Mouse (Mus musculus) neural tube, embryonic 15.5 days (tissue): ENCODE data around the gene Pmm1. TPM values are rescaled to one million over a fixed set of nuclear protein-coding genes. Genes with fewer than 3 reads are reported as not detected.

Experiments used
- ATAC-seq: fragments of 200-750 bp; cut with Nextera tagmentation; 2 replicates; pipeline ENCODE4 v1.8.0; 2017; ENCODE audit warnings: mild to moderate bottlenecking, moderate TSS enrichment, moderate library complexity; ENCODE audit not compliant: low FRiP score
- H3K27ac ChIP-seq: fragments of 300-500 bp; sonication (generic); replicated peaks from 2 replicates; pipeline ENCODE4 v1.5.1; 2015; ENCODE audit warnings: mild to moderate bottlenecking, inconsistent platforms
- H3K27me3 ChIP-seq: fragments of 300-500 bp; sonication (generic); replicated peaks from 2 replicates; pipeline ENCODE4 v1.6.1; 2015; ENCODE audit warnings: inconsistent platforms
- H3K36me3 ChIP-seq: fragments of 300-500 bp; sonication (generic); 2 replicates; pipeline ENCODE4 v1.6.1; 2015; ENCODE audit warnings: inconsistent platforms
- H3K4me1 ChIP-seq: fragments of 300-500 bp; sonication (generic); 2 replicates; pipeline ENCODE4 v1.6.1; 2015; ENCODE audit warnings: inconsistent platforms
- H3K4me2 ChIP-seq: fragments of 300-500 bp; sonication (generic); 2 replicates; pipeline ENCODE4 v1.6.1; 2015; ENCODE audit warnings: inconsistent platforms, mild to moderate bottlenecking, moderate library complexity
- H3K4me3 ChIP-seq: fragments of 300-500 bp; sonication (generic); replicated peaks from 2 replicates; pipeline ENCODE4 v1.5.1; 2015; ENCODE audit warnings: mild to moderate bottlenecking, inconsistent platforms
- H3K9ac ChIP-seq: fragments of 300-500 bp; sonication (generic); replicated peaks from 2 replicates; pipeline ENCODE4 v1.6.1; 2015; ENCODE audit warnings: mild to moderate bottlenecking, inconsistent platforms
- H3K9me3 ChIP-seq: fragments of 300-500 bp; sonication (generic); replicated peaks from 2 replicates; pipeline ENCODE4 v1.6.1; 2016; ENCODE audit warnings: inconsistent platforms
- WGBS: fragments of 180-500 bp; shearing (Covaris S2); methylation state at CpG from one replicate; pipeline ENCODE4 v1.1.7; 2015; ENCODE audit warnings: mixed read lengths; 5-methylcytosine and 5-hydroxymethylcytosine counted together
- polyA plus RNA-seq: library from polyadenylated mRNA; unstranded; fragments of >200 nt; fragmentation: Nextera tagmentation; extraction: Ambion mirVana; gene quantifications from 2 replicates; pipeline ENCODE4 v1.2.1, GENCODE M21; 2015

Pmm1 gene
- polyA plus RNA-seq, 1 experiment from 2014 or later: 111 TPM

DNA sequence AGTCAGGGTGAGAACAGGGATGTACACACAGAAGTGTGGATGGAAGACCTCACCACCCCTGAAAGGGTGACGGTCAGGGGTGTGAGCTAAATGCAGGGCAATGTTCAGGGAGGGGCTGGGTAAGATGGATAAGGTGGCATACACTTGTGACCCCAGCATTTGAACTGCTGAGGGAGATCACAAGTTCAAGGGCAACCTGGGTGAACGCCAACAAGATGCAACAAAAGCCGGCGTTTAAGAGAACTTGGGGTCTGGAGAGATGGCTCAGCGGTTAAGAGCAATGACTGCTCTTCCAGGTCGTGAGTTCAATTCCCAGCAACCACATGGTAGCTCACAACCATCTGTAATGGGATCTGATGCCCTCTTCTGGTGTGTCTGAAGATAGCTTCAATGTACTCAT, 6.0 kb downstream of the Pmm1 start:
- H3K4me2 ChIP-seq: no peak overlapping the region
- no peak overlapping the region for H3K27ac ChIP-seq
- no peak for ATAC-seq
- H3K9ac ChIP-seq: no peak overlapping the region
- H3K9me3 ChIP-seq: no peaks in the 10 kb centered on the region
- peaks cover 53% of the 10 kb centered on the region for H3K36me3 ChIP-seq
- peaks cover 9% of the 10 kb centered on the region for H3K4me1 ChIP-seq
- no peaks in the 10 kb centered on the region for H3K27me3 ChIP-seq
- WGBS: 95% methylated on average over 6 of the region's 6 CpGs
- H3K4me3 ChIP-seq: no peak overlapping the region

DNA sequence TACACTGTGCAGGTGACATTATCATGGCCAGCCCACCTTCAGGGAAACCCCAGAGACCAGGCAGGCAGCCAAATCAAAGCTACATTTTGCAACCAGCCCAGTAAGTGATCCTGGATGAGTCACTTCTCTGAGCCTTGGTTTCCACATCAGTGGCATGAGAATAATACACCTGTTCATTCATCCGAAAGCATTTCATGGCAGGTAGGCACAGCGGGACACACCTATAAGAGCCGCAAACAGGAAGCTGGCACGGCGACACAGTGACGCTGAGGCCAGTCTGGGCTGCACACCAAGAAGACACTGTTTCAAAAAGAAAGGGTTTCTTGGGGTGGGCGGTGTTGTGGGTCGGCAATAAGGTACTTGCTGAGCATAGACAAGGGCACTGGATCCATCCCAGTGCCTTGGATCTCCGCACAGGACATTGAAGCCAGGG, 6.6 kb downstream of the Pmm1 start:
- no peak for ATAC-seq
- Histone ChIP-seq H3K9ac (no peak overlapping the region), H3K36me3 (peaks cover 58% of the 10 kb centered on the region), H3K4me3 (no peak overlapping the region), H3K9me3 (no peaks in the 10 kb centered on the region), H3K27ac (no peak overlapping the region), H3K4me1 (peaks cover 4% of the 10 kb centered on the region), H3K4me2 (no peak overlapping the region), H3K27me3 (no peaks in the 10 kb centered on the region)
- 96% methylated on average over 9 of the region's 9 CpGs for WGBS

DNA sequence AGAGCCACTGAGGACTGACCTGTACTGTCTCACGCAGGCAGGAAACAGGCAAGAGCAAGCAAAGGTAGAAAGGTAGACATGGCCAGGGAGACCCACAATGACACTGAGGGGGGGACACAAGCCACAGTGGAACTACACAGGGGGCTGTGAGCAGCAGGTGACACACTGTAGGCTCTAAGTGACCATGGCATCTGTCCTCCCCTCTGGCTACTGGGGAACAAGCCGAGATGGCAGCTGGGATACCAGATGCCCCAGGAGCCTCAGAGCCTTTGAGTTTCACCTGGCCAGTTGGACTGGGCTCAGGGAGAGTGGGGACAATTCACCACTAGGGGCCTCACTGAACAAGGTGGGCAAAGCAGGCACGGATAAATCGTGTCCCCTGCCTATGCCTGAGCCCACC, 8.4 kb downstream of the Pmm1 start:
- H3K4me3 ChIP-seq: no peak overlapping the region
- no peaks in the 10 kb centered on the region for H3K27me3 ChIP-seq
- 85% methylated on average over 4 of the region's 4 CpGs for WGBS
- no peak for ATAC-seq
- no peak overlapping the region for H3K4me2 ChIP-seq
- no peaks in the 10 kb centered on the region for H3K9me3 ChIP-seq
- H3K27ac ChIP-seq: no peak overlapping the region
- H3K4me1 ChIP-seq: no peaks in the 10 kb centered on the region
- peaks cover 75% of the 10 kb centered on the region for H3K36me3 ChIP-seq
- no peak overlapping the region for H3K9ac ChIP-seq

DNA sequence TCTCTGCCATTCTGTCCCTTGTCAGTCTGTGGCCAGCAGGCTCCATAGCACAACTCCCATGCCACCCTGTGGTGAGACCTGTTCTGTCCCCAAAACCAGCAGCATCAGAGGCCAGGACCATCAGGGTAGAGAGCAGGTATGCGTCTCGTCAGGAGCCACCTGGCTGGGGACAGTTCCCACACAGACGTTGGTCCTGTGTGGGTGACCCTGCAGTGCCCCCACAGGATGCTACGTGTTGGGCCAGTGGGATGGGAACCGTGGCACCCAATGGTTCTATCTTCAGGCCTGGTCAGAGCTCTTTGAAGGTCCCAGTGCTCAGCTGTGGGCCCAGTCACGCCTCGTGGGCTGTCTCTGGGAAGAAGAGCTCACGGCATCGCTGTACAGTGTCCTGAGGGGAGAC, 9.6 kb downstream of the Pmm1 start:
- no peaks in the 10 kb centered on the region for H3K4me1 ChIP-seq
- no peak for ATAC-seq
- no peaks in the 10 kb centered on the region for H3K27me3 ChIP-seq
- H3K4me3 ChIP-seq: no peak overlapping the region
- no peaks in the 10 kb centered on the region for H3K9me3 ChIP-seq
- WGBS: 88% methylated on average over 9 of the region's 9 CpGs
- H3K27ac ChIP-seq: no peak overlapping the region
- peaks cover 87% of the 10 kb centered on the region for H3K36me3 ChIP-seq
- no peak overlapping the region for H3K9ac ChIP-seq
- no peak overlapping the region for H3K4me2 ChIP-seq

DNA sequence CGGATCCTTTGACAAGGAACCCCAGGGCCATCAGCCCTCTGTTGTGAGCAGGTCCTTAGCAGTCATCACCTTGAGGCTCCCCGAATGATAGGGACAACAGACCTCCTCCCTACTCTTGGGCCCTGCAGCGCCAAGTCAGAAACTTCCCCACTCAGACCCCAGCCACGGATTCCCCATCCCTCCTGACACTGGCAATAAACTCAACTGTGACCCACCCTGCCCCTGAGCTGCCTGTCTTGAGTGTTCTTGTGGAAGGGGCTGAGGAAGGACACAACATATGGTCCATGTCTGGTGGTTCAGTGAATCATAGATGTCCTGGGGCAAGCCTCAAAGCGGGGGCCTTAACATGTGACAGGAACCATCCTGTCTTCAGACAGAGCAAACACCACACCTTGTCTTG, 10.0 kb downstream of the Pmm1 start:
- no peak for ATAC-seq
- peaks cover 90% of the 10 kb centered on the region for H3K36me3 ChIP-seq
- 88% methylated on average over 5 of the region's 5 CpGs for WGBS
- no peaks in the 10 kb centered on the region for H3K27me3 ChIP-seq
- no peaks in the 10 kb centered on the region for H3K9me3 ChIP-seq
- no peak overlapping the region for H3K9ac ChIP-seq
- no peak overlapping the region for H3K27ac ChIP-seq
- no peak overlapping the region for H3K4me3 ChIP-seq
- H3K4me1 ChIP-seq: no peaks in the 10 kb centered on the region
- H3K4me2 ChIP-seq: no peak overlapping the region

DNA sequence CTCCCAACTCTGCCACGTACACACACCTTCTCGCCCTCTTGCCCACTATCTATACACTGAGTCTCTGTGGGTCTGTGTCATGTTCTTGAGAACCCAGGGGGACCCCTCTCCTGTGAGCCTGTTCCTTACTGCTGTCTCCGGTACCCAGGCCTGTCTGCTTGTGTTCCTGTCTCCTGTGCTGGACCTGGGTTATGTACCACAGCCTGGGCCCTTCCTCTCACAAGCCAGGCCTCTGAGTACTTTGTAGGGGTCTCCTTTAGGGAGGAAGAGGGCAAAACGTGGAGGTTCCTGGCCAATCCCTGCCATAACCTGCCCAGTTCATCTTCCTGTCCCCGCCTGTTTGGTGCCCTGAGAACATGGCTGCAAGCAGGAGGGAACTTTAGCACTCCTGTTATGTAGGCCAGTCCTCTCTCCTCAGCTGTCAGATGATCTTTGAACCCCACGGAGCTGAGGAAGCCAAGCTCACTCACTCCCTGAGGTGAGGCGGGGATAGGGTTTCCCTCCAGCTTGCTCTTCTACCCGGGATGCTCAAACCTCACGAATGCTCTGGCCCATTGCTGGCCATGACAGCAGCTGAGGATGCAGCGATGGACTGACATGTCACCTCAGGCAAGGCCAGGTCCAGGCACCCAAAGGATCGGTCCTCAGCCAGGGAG, 11.1 kb downstream of the Pmm1 start:
- no peak for ATAC-seq
- Histone ChIP-seq H3K4me1 (no peaks in the 10 kb centered on the region), H3K27ac (no peak overlapping the region), H3K9me3 (no peaks in the 10 kb centered on the region), H3K9ac (no peak overlapping the region), H3K36me3 (peaks cover 78% of the 10 kb centered on the region), H3K4me3 (no peak overlapping the region), H3K27me3 (no peaks in the 10 kb centered on the region), H3K4me2 (no peak overlapping the region)
- WGBS: 77% methylated on average over 11 of the region's 11 CpGs

DNA sequence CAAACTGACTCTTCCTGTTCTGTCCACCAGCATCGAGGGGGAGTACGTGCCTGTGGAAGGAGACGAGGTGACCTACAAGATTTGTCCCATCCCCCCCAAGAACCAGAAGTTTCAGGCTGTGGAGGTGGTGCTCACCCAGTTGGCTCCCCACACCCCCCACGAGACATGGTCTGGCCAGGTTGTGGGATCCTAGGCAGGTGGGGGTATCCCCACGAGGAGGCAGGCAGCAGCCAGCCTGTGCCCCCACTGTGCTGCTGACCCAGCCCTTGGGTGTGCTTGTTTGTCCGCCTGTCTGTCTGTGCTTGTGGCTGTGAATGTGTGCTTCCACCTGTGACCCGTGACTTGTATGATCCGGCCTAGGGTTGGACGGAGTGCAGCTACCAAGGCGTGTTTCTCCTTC, 11.7 kb downstream of the Pmm1 start:
- H3K36me3 ChIP-seq: peaks cover 73% of the 10 kb centered on the region

DNA sequence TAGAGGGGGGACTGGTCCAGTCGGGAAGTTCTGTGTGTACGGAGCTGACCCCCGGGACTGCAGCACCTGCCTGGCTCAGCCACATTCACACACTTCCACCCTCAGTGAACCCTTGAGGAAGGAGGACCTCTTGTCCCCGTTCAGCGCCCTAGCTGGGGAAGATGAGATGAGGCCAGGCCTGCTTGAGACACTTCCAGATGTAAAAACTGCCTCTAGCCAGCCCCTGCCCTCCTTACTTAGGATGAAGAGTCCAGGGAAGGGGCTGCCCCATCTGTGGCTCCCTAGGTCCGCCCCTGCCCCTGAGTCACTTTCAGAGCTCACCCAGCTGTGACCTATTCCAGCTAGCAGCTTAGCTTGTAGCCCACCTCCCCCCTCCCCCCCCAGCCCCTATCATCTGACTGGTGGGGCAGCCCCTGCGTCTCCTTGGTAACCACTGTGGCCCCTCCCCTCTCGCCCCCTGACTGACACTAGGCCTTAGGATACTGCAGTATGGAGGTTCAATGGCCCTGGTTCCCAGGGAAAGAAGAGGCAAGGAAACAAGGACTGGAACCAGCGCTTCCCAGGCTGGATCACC, 17.5 kb downstream of the Pmm1 start:
- no peak overlapping the region for H3K4me3 ChIP-seq
- H3K4me2 ChIP-seq: no peak overlapping the region
- H3K27ac ChIP-seq: no peak overlapping the region
- H3K4me1 ChIP-seq: peaks cover 26% of the 10 kb centered on the region
- H3K36me3 ChIP-seq: peaks cover 27% of the 10 kb centered on the region
- H3K9me3 ChIP-seq: no peaks in the 10 kb centered on the region
- WGBS: 9% methylated on average over 9 of the region's 9 CpGs
- no peaks in the 10 kb centered on the region for H3K27me3 ChIP-seq
- H3K9ac ChIP-seq: no peak overlapping the region
- 0 out of 2 replicates have a peak, but pooled peaks have one; percentile 19 for ATAC-seq

More for the DNA sequence above, 11.7 kb downstream of the Pmm1 start:
- H3K4me1 ChIP-seq: no peaks in the 10 kb centered on the region
- no peak overlapping the region for H3K9ac ChIP-seq
- no peak overlapping the region for H3K4me2 ChIP-seq
- no peaks in the 10 kb centered on the region for H3K27me3 ChIP-seq
- no peak overlapping the region for H3K4me3 ChIP-seq
- no peaks in the 10 kb centered on the region for H3K9me3 ChIP-seq
- 87% methylated on average over 10 of the region's 10 CpGs for WGBS
- no peak for ATAC-seq
- H3K27ac ChIP-seq: no peak overlapping the region

DNA sequence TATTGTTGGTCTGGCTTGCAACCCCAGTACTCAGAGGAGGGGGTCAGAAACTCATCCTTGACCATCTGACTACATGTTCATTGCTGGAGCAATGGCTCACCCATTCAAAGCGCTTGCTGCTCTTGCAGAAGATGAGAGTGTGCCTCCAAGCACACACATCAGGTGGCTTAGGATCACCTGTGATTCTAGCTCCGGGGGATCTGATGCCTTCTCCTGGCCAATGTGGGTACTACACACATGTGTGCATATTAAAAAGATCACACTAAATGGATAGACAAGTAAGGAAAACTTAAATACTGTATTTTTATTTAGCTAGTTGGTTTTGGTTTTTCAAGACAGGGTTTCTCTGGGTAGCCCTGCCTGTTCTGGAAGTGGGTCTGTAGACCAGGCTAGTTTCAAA, 19.7 kb downstream of the Pmm1 start:
- H3K9ac ChIP-seq: no peak overlapping the region
- ATAC-seq: no peak
- no peaks in the 10 kb centered on the region for H3K27me3 ChIP-seq
- H3K27ac ChIP-seq: no peak overlapping the region
- H3K4me2 ChIP-seq: no peak overlapping the region
- H3K36me3 ChIP-seq: peaks cover 5% of the 10 kb centered on the region; the same call in 1 of the 2 replicates
- H3K9me3 ChIP-seq: no peaks in the 10 kb centered on the region
- no peak overlapping the region for H3K4me3 ChIP-seq
- peaks cover 48% of the 10 kb centered on the region for H3K4me1 ChIP-seq
- WGBS: 93% methylated on average over 2 of the region's 2 CpGs

DNA sequence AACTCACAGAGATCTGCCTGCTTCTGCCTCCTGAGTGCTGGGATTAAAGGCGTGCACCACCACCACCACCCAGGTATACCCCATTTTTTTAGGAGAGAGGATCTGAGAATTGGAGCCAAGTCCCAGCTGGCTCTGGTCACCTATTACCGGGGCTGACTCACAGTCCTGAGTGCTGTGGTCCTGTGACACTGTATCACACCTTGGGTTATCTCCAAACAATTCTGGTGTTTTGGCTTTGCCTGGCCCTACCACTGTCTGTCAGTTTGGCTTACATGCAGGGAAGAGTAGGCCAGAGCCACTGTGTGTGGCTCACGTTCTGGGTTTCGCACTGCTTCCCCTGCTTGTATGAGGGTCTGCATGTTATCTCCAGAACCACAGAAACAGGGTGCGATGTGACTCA, 20.5 kb downstream of the Pmm1 start:
- H3K27ac ChIP-seq: no peak overlapping the region
- H3K4me2 ChIP-seq: no peak overlapping the region
- H3K36me3 ChIP-seq: 0 out of 2 replicates have a peak, but pooled peaks cover 3% of the 10 kb centered on the region
- 91% methylated on average over 5 of the region's 5 CpGs for WGBS
- peaks cover 50% of the 10 kb centered on the region for H3K4me1 ChIP-seq
- H3K9ac ChIP-seq: no peak overlapping the region
- no peaks in the 10 kb centered on the region for H3K9me3 ChIP-seq
- ATAC-seq: no peak
- H3K27me3 ChIP-seq: no peaks in the 10 kb centered on the region
- no peak overlapping the region for H3K4me3 ChIP-seq

DNA sequence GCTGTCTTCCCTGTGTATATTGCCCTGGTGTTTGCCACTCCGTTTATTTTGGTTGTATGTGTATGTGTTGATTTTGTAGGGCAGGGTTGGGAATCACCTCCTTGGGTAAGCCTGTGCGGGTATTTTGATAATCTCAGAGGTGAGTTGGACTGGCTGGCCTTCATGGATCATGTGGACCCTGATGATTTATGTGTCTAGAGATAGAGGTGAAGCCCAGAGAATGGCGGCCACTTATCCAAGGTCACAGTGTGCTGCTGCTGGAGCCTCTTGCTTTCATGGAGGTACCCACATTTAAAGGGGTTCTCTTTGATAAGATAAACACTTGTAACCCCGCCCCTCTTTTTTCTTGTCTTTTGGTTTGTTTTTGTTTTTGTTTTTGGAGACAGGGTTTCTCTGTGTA, 21.0 kb downstream of the Pmm1 start:
- Histone ChIP-seq H3K27ac (no peak overlapping the region), H3K4me3 (no peak overlapping the region), H3K4me1 (peaks cover 50% of the 10 kb centered on the region), H3K4me2 (no peak overlapping the region), H3K27me3 (no peaks in the 10 kb centered on the region), H3K9me3 (no peaks in the 10 kb centered on the region), H3K36me3 (0 out of 2 replicates have a peak, but pooled peaks cover 3% of the 10 kb centered on the region), H3K9ac (no peak overlapping the region)
- WGBS: 93% methylated on average over 4 of the region's 4 CpGs
- ATAC-seq: no peak

DNA sequence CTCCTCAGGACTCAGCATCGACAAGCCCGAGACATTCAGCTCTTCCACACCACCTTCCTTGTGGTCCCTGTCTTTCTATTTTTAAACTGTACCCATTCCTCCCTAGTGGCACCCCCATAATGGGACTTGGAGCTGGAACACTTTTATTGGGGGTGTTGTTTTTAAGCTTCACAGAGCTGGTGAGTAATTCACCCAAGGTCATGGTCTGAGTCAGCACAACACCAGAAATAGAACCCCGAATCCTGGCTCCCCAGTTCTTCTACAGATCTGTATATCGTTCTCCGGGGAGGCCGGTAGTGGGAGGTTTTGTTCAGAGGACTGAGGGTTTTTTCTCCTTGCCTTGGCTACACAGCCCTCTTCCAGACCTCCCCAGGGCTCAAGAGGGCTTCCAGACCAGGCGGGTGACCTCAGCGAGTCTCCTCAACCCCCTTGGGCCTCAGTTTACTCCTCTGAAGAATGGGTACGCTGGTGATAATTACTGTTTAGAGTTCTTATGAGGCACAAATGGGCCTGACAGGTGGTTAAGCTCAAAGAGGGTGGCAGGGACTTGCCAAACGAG, 21.5 kb downstream of the Pmm1 start:
- Histone ChIP-seq H3K27ac (peak overlapping the region; percentile 95; the same call in 1 of the 2 replicates), H3K4me1 (peaks cover 50% of the 10 kb centered on the region), H3K27me3 (no peaks in the 10 kb centered on the region), H3K9me3 (no peaks in the 10 kb centered on the region), H3K9ac (no peak overlapping the region), H3K36me3 (0 out of 2 replicates have a peak, but pooled peaks cover 3% of the 10 kb centered on the region), H3K4me2 (peak overlapping the region; percentile 85), H3K4me3 (no peak overlapping the region)
- 90% methylated on average over 10 of the region's 10 CpGs for WGBS
- no peak for ATAC-seq
